Mouse (Mus musculus) adrenal gland, adult 2 months (tissue): ENCODE measurements around the gene Parp16. TPM values are rescaled to one million over a fixed set of nuclear protein-coding genes. Genes with fewer than 3 reads are reported as not detected.
"Not testable (repeated sequence)": the region's sequence is repeated elsewhere in the genome, so short reads cannot be mapped to it uniquely, and the experiment has no call there.

Source experiments
- DNase-seq: peaks from one replicate; pipeline ENCODE4 v3.0.0; 2021
- polyA plus RNA-seq: library from polyadenylated mRNA; depleted of rRNA; stranded (reverse); fragments of >200 nt; gene quantifications from 2 replicates; pipeline ENCODE4 v1.2.3, GENCODE M21; 2012
- total RNA-seq, 2 experiments: library from RNA; stranded (reverse); gene quantifications; 2 replicates each; pipeline ENCODE4 v1.2.3; 2021

Parp16 gene
- total and polyA plus RNA-seq, 3 experiments = 13.5 to 41.9 (median 22.3) TPM

- no peak for DNase-seq
Measured at GRCm38 (mm10) chr9:65208293-65209179, 13.4 kb downstream of the Parp16 start.

- no peak for DNase-seq
Measured at GRCm38 (mm10) chr9:65211598-65211997, 16.4 kb downstream of the Parp16 start.

GRCm38 (mm10) chr9:65214425-65214777, 19.2 kb downstream of the Parp16 start:
- DNase-seq = no peak

GRCm38 (mm10) chr9:65214778-65215493, 19.8 kb downstream of the Parp16 start:
- peak; percentile 96 for DNase-seq

GRCm38 (mm10) chr9:65215494-65216126, 20.5 kb downstream of the Parp16 start:
- DNase-seq = no peak

- no peak for DNase-seq
Measured at GRCm38 (mm10) chr9:65216972-65217371, 21.8 kb downstream of the Parp16 start.

- DNase-seq = peak; percentile 86
Measured at GRCm38 (mm10) chr9:65217661-65218060, 22.5 kb downstream of the Parp16 start.

- DNase-seq = no peak
Measured at GRCm38 (mm10) chr9:65218916-65219315, 23.8 kb downstream of the Parp16 start.

- DNase-seq = not testable (repeated sequence)
Measured at GRCm38 (mm10) chr9:65220398-65220797, 25.2 kb downstream of the Parp16 start.

GRCm38 (mm10) chr9:65223927-65224326, 28.8 kb downstream of the Parp16 start:
- DNase-seq = no peak

GRCm38 (mm10) chr9:65225795-65226194, 30.6 kb downstream of the Parp16 start:
- DNase-seq = no peak

- no peak for DNase-seq
Measured at GRCm38 (mm10) chr9:65230250-65230649, 35.1 kb downstream of the Parp16 start.

- no peak for DNase-seq
Measured at GRCm38 (mm10) chr9:65231284-65231683, 36.1 kb downstream of the Parp16 start.

- no peak for DNase-seq
Measured at GRCm38 (mm10) chr9:65233243-65233985, 38.3 kb downstream of the Parp16 start.

- DNase-seq = no peak
Measured at GRCm38 (mm10) chr9:65234734-65235133, 39.6 kb downstream of the Parp16 start.

- no peak for DNase-seq
Measured at GRCm38 (mm10) chr9:65235601-65236000, 40.4 kb downstream of the Parp16 start.

GRCm38 (mm10) chr9:65237616-65238015, 42.5 kb downstream of the Parp16 start:
- no peak for DNase-seq

GRCm38 (mm10) chr9:65238191-65238760, 43.1 kb downstream of the Parp16 start:
- DNase-seq = no peak

- DNase-seq = no peak
Measured at GRCm38 (mm10) chr9:65239176-65239575, 44.0 kb downstream of the Parp16 start.

- DNase-seq = no peak
Measured at GRCm38 (mm10) chr9:65239731-65240130, 44.6 kb downstream of the Parp16 start.

- no peak for DNase-seq
Measured at GRCm38 (mm10) chr9:65240587-65240986, 45.4 kb downstream of the Parp16 start.

- no peak for DNase-seq
Measured at GRCm38 (mm10) chr9:65241973-65242372, 46.8 kb downstream of the Parp16 start.
